Mouse (Mus musculus): Measurements from ENCODE around the gene Cdkn2c.
A peak's percentile ranks its signal among the peaks of the same experiment; 100 is the strongest.

Gene Cdkn2c

DNA sequence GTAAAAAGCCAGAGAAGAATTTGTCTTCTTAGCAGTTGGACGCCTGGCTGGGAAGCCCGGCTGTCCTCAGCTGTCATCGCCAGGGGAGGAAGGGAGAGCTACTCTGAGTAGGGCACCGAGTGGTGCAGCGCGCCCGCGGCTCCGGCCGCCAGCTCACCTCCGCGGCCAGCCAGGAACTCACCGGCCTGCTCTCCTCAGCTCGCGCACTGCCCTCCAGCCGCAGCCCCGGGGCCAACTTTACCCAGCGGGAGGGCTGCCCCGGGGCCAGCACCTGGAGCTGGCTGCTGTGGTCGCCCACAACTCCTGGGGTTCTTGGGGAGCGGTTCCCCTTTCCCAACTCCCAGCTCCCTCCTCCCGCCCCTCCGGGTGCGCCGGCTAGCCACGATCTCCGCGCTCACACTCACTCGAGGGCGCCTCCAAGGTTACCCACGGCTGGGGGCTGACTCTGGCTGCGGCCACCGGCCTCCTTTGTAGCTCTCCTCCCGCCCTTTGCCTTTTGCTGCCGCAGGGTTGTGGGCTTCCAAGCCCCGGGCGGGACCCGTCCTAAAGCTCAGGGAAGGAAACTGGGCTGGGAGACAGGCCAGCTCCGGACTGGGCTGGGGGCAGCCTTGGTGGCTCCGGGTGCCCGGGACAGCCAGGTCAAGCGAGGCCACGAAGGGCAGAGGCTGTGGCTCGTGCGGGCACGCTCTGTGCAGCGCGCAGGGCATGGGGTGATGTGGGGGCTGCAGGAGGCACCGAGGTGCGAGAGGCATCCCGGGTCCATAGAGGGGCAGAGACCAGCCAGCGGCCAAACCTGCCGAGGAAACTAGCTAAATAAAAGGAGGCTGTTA, 9.8 kb downstream of the Cdkn2c start:
- peak; percentile 14 to 15 for DNase-seq (ENCODE audit: low spot score in 2 of 2)

DNA sequence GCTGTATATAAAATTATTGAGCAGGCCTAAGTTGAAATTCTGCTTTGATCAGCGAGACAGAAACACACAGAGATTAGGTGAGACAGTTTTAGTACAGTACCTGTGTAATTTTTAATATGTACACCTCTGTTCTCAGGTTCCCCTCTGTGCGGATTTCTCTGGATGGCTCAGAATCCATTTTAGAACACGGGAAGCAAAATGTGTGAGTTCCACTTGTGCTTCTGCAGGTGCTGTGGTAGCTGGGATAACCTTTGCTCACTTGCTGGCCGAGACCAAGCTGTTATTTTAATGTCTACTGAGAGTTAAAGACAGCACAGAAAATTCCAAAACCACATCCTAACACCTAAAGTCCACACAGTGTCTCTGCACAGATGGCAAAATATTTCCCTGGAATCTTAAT, 10.7 kb downstream of the Cdkn2c start:
- DNase-seq (ENCODE audit: low spot score in 2 of 2): no peak

DNA sequence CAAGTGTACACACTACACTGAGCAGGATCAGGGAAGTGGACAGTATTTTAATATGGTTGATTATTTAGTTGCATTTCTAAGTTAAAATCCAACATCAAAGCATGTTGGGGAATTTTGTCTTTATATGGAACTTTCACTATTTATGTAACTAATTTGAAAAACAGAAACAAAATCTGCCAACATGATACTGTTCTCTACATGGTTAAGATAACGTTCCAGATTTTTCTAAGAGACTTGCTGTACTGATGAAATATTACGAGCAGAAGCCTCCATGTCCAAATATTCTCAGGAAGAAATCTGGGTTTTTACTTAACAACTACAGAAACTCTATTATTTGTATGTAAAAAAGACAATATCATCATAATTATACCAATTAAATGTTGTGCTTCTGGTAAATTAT, 11.3 kb downstream of the Cdkn2c start:
- DNase-seq (ENCODE audit: low spot score in 2 of 2): no peak

DNA sequence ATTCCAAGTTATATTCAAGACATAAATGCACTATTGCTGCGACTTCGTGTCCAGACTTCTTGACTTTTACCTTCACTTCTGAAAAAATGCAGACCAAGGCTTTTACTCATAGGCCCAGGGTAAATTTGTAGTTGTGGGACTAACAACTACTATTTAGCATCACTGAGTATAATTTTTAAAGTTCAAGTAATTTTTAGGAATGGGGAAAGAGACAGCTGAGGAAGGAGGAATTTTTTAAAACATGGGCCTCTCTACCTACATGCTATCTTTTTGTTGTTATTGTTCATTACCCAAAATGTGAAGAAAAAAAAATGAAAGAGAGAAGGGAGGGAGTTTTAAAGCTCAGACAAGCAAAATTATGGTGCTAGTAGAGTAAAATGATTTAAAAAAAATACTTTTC, 12.3 kb downstream of the Cdkn2c start:
- no peak for DNase-seq (ENCODE audit: low spot score in 2 of 2)

DNA sequence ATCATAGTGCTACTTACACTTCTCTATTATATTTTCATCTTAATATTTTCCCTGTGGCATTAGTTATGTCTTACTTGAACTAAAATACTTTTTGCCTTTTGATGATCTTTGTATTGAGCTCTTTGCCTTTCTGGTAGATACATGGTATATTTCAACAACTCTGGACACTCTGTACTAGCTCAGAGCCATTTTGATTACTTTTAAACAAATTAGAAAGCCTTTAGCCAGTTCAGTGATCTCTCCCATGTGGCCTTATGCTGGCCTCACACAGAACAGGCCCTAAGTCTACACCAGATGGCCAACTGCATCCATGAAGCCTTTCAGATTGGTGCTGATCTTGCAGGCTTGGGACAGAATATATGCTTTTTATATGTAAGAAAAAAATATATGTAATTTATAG, 13.7 kb downstream of the Cdkn2c start:
- no peak for DNase-seq (ENCODE audit: low spot score in 2 of 2)

DNA sequence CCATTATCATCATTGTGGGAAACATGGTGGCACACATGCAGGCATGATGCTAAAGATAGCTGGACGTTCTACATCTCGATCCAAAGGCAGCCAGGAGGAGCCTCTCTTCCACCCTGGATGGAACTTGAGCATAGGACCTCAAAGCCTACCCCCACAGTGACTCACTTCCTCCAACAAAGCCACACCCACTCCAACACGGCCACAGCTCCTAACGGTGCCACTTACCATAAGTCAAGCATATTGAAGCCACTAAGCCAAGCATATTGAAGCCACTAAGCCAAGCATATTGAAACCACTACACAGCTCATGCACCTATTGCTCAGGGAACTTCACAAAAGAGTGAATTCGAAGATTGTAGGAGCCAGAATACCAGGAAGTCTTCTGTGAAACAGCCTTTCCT, 17.7 kb downstream of the Cdkn2c start:
- DNase-seq (ENCODE audit: low spot score in 2 of 2): no peak

DNA sequence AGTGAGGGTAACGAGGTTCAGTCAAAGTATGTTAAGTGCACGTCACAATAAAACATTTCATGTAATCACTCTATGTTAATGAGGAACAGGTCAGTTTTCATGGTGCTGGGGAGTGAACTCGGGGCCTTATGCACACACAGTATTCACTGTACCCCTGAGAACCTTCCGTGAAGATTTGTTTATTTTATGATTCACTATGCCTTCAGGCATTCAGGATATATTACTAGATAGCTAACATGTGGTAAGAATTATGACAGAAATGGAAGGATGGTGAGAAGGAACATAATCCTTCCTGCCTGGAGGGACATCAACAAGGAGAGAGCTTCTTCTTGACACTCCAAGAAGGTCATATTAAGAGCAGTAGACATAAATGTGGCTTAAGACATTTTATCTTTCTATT, 19.7 kb downstream of the Cdkn2c start:
- no peak for DNase-seq (ENCODE audit: low spot score in 2 of 2)

DNA sequence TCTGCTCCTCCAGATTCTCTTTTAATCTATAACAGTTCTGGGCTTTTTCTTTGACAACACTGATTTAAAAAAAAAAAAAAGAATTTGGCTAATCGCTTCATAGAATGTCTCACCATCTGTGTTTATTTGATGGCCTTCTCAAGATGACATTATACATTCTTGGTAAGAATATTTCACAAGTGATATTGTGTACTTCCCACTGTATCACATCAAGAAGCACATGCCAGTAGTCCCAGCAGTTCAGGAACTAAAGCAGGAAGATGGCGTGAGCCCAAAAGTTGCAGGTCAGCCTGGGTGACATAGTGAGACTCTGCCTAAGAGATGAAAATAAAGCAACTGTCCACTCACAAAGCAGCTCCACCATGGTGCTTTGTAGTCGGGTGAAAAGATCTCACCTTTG, 25.5 kb downstream of the Cdkn2c start:
- DNase-seq (ENCODE audit: low spot score in 2 of 2): no peak

DNA sequence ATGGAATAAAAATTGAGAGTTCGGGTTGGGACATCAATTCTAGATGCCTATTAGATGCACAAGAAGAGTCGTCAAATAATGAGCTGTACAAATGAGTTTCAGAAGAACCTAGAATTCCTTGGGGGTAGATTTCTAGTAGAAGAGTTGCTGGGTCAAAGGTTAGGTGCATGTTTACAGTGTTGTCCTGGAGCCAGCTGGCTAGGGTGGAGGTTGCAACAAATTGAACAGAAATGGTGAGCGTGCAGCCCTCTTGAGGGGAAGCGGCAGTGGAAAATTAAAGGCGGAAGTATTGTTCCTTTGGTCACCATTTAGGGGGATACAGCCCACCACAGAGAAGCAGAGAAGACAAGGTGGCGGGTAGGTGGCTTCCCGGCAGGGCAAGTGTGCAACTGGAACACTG, 26.8 kb downstream of the Cdkn2c start:
- no peak for DNase-seq (ENCODE audit: low spot score in 2 of 2)

DNA sequence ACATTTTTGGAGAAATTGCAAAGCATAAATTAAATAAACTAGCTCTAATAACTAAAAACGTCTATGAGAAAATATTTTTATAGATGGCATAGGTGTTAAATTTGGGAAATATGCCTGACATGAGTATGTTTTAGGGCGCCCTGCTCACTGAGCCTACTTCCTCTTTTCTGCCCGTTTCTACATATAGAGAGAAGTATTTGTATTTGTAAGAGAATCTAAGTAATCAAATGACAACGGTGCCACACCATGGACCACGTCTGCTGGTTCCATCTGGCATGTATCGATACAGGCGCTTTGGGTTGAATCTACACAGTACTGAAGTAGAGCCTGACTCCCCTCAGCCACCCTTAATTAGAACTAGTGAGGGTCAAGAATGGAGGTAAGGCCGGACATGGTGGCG, 27.6 kb downstream of the Cdkn2c start:
- DNase-seq (ENCODE audit: low spot score in 2 of 2): no peak

DNA sequence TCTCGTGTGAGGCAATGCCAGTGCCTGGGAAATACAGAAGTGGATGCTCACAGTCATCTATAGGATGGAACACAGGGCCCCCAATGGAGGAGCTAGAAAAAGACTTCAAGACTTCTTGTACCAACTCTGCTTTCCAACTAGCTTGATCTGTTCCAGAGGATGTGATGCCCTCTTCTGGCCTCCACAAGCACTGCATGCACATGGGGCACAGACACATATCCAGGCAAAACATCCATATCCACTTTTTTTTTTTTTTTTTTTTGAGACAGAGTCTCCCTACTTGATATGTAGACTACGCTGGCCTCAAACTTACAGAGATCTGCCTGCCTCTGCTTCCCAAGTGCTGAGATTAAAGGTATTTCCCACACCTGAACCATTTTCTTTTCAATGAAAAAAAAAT, 32.0 kb downstream of the Cdkn2c start:
- no peak for DNase-seq (ENCODE audit: low spot score in 2 of 2)

DNA sequence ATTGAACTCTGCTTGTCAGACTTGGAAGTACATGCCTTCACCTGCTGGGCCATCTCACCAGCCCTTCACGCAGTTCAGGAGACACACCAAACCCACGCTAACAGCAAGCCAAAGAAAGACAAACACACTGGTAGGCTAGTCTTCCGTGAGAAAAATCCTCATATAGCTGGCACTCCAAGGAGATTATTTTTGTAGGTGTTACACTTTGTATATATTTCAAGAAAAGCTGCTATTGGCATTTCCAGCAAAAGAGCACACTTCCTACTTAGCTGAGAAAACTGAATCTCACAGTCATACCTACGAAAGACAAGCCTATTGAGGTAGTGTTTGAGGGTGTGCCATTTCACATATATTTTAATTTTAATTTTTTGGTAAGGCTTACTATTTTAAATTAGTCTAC, 36.0 kb downstream of the Cdkn2c start:
- DNase-seq (ENCODE audit: low spot score in 2 of 2): no peak

DNA sequence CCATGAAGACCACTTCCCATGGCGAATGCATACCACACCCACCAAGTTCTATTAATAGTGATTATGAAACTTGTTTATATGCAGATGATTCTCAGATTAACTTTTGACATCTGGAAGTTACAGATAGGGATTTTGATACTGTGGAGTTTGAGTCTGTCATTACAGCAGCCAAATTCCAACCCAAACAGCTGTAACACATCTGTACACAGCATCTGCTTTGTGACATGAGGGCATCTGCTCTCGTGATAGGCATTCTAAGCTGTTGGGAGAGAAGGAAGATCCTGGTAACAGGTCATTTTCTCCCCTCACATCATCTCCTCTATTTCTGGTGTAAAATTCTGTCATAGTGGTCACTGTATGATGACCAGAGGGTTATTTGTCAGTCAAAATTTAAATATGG, 36.8 kb downstream of the Cdkn2c start:
- no peak for DNase-seq (ENCODE audit: low spot score in 2 of 2)

DNA sequence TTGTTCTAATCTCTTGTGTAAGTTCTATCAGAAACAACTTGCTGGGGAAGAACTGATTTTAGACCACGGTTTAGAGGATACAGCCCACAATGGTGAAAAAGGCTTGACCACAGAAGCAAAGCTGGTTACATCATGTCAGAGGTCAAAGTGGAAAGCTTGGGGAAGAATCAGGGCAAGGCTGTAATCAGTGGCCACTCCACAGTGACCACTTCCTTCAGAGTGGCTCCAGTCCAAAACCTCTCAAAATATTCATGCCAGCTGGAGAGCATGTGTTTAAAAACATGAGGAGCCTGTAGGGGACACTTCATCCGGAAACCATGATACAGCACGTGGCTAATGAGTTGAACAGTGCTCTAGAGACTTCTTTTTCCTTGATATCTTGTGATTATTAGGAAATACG, 54.4 kb downstream of the Cdkn2c start:
- no peak for DNase-seq (ENCODE audit: low spot score in 2 of 2)
